Mouse (Mus musculus) megakaryocyte, adult 5-6 weeks (primary cell): ENCODE results near the gene Pla2g5. TPM values are rescaled to one million over a fixed set of nuclear protein-coding genes. Genes with fewer than 3 reads are reported as not detected.
A peak's percentile ranks its signal among the peaks of the same experiment; 100 is the strongest.
"Not testable (repeated sequence)": the region's sequence is repeated elsewhere in the genome, so short reads cannot be mapped to it uniquely, and the experiment has no call there.

ENCODE experiments used
- ATAC-seq: 2 replicates; pipeline ENCODE4 v1.8.0; 2016; ENCODE audit warnings: mild to moderate bottlenecking, inconsistent platforms; ENCODE audit not compliant: poor library complexity, severe bottlenecking
- total RNA-seq, 2 experiments: library from RNA; stranded (forward) in 1 of 2; stranded (reverse) in 1 of 2; fragments of 153-499, 151-499 nt in 1 of 2; fragments of 221-1000, 200-1000 nt in 1 of 2; gene quantifications; 2 replicates each; pipeline versions ENCODE4 v1.2.3 to v1.2.4; 2015 to 2017

The Pla2g5 gene
- total RNA-seq (2015) (not detected in 2 replicates), total RNA-seq (2017) (not detected in 2 replicates)

- ATAC-seq: peak; percentile 74
Observed at GRCm38 (mm10) chr4:138863344-138863998, at the start of gene Pla2g5. Pla2g5 (minus strand) TSS chr4:138863482.

DNA sequence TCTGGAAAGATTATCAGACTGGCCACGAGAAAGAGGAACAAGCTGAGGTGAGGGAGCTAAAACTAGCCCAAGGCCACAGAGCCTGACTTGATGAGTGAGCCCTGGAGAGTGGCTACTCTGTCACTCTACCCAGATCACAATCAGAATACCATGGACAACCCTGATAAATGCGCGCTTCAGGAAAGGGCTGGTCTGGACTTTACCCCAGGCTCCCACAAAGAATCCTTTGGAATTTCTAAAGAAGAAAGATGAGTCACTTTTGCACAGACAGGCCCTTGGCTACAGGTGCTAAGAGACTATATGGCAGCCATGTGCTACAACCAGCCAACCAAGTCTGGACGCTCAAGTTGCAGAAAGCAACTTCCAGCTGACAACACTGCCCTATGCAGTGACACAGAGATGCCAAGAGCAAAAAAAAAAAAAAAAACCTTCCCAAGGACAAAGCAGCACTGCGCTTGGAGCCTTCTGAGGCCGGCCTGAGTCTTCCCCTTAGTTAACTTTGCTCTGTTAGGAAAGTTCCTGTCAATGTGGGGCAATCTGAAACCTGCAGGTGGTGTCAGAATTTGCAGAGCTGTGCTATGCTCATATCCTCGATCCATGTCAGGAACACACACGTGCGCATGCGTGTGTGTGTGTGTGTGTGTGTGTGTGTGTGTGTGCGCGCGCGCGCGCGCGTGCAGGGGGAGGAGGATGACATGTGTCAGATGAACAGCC lies 42.5 kb upstream of the Pla2g5 start:
- ATAC-seq: peak; percentile 91

- ATAC-seq: no peak
Observed at GRCm38 (mm10) chr4:138899361-138899760, 36.1 kb upstream of the Pla2g5 start.

DNA sequence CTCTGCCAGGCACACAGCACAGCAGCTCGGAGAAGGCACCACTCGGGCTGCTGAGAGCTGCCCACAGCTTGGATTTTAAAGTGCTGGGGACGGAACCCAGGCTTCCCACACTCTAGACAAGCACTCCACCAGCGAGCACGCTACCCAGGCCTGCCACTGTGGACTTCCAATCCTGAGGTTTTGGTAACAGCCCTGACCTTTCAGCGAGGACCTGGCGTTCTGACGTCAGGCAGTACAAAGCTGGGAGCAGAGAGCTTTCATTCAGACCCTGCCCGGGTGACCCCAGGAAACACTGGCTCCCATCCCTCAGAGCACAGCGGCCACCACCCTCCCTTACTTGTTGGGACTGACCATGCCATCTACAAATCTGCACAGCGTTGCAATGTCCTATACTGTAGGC lies 30.5 kb upstream of the Pla2g5 start:
- not testable (repeated sequence) for ATAC-seq

- ATAC-seq: no peak
Observed at GRCm38 (mm10) chr4:138892655-138893054, 29.4 kb upstream of the Pla2g5 start.

DNA sequence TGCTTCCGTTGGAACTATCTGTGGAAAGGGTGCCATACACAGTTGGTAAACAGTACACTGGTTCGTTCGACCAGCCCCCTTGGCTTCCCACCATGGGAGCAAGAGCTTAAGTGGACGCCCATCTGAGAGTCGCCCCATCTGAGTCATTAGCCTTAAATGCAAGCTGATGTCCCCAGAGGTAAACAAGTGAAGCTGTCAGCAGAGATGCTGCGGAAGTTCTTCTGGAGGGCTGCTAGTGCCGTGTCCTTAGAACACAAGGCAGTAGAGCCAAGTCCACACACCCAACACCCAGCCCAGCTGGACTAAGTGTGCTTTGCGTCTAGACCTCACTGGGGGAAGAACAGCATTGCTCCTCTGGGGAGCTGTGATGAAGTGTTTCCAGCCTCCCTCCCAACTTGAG lies 26.4 kb upstream of the Pla2g5 start:
- no peak for ATAC-seq

- no peak for ATAC-seq
Observed at GRCm38 (mm10) chr4:138889165-138889564, 25.9 kb upstream of the Pla2g5 start.

DNA sequence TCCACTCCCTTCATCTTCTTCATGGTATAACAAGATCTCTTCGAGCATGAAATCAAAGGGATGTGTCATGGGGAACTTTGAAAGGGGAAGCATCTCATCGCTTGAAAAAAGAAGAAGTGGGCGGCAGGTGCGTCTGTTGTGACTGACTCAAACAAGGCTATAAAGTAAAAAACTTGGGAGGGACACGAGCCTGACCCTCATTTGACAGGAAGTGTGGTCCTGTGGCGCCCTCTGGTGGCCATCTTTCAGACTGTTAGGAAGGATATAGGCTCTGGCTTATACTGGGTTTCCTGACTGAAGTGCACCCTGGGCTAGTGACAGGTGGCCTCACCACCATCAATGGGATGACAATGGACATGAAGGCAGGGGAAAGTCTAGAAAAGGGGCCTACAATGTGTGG lies 21.0 kb upstream of the Pla2g5 start:
- ATAC-seq: peak; percentile 93

DNA sequence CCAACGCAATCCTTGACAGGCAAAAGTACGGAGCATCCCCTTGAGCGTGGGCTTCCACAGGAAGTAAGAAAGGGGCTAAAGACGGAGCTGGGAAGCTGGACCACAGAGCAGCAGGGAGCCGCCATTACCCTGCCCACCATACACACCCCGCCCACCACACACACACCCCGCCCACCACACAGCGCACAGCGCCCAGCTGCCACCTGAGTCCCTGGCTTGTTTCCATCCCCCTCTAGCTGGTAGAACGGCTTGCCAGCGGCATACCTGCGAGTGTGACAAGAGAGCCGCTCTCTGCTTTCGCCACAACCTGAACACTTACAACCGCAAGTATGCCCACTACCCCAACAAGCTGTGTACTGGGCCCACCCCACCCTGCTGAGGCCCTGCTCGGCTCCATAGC lies 18.9 kb upstream of the Pla2g5 start:
- ATAC-seq: no peak

GRCm38 (mm10) chr4:138880811-138881584 lies 17.7 kb upstream of the Pla2g5 start:
- no peak for ATAC-seq

DNA sequence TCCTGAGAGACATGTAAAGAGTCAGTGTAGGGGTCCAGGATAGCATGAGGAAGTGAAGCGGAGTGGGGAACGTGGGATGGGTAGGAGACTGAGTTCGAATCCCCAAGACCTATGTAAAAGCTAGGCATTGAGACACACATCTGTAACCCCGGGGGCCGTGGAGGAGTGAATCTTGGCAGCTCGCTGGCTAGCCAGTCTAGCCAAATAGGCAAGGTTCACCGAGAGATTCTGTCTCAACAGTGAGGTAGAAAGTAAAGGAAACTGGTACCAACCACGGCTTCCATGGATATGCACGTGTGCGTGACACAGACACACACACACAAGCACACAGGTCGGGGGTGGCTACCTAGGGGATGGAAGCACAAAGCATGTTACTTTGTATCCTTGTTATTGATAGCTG lies 16.5 kb upstream of the Pla2g5 start:
- ATAC-seq: no peak

DNA sequence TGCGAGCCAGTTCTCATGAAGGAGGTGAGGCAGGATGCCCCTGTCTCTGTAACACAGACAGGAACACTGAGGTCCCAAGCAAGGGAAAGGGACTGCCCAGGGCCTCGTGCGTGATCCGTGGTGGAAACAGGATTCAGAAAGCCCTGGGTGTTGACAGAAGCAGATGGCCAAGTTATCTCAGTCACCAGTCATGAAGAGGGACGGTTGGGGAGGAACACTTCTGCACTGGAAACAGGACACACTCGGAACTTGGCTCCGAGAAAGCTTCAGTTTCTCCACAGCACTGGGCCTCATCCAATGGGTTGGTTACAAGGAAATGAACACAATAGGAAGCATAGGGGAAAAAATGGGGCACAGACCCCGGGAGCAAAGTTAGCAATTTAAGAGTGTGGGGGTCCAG lies 15.5 kb upstream of the Pla2g5 start:
- no peak for ATAC-seq

DNA sequence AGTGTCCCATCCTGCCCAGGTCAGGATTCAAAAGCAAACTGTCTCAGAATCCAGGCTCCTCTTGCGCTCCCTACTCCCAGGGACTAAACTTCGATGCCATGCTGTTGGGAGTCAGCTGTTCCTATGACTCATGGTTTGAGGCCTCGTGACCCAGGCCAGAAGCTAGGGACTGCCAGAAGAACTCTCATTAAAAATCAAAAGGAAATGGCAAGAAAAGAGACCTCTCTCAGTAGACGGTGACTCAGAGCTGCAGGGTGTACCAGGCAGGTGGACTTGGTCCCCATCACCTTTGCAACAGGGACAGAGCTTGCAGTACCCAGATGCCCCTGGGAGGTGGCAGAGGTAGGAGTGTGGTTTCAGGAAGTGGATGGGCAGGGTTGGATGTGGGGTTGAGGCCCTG lies 14.4 kb upstream of the Pla2g5 start, which contains the start of gene Pla2g2e:
Gene Pla2g2e, plus strand, starts transcription at position 212 of the 400 bp plus-strand sequence.
- no peak for ATAC-seq

DNA sequence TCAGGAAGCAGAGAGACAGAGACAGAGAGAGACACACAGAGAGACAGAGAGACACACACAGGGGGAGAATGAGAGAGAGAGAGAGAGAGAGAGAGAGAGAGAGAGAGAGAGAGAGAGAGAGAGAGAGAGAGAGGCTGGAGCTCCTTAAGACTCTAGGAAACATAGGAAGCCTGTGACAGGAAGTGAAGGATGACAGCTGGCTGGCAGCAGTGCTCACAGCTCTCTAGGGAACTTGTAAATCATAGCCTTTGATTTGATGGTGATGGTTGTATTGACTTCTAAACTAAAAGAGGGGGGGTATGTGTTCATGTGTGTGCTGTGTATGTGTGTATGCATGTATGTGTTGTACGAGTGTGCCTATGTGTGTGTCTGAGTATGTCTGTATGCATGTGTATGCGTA lies 12.7 kb upstream of the Pla2g5 start:
- no peak for ATAC-seq

GRCm38 (mm10) chr4:138875275-138875674 lies 12.0 kb upstream of the Pla2g5 start:
- not testable (repeated sequence) for ATAC-seq

DNA sequence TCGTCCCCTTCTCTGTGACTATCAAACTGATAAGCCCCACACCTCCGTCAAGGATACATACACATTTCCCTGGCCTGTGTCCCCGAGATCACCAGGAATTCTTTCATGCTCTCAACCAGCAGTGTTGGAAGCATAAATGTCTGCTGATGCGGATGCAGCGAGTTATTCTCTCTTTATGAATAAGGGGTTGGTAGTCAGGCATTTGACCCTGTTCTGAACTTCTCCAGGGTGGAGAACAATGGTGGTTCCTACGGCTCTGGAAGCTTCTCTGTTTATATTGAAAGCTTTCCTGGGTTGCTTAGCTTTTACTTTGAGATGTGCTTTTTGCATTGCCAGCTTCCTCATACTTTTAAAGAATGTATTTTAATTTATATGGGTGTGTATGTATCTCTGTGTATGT lies 10.6 kb upstream of the Pla2g5 start, which contains the start of gene Gm13030:
Gene Gm13030, minus strand, starts transcription at position 101 of the 400 bp plus-strand sequence.
- no peak for ATAC-seq

DNA sequence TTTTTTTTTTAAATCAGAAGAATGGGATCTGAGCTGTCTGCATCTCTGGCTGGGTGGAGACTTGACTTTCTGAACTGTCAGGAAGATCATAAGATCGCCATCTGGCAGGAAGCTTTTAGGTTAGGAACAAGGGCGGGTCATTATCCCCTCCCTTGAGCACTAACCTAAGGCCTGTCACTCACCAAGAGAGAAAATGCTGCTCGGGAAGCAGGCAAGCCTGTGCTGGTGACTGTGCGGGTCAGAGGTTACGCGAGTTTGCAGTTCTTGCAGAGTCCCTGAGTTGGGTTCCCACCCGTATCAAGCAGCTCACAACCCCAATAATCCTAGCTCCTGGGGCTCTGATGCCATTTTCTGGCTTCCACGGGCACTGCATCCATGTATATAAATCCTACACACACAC lies 5.4 kb upstream of the Pla2g5 start:
- ATAC-seq: no peak

DNA sequence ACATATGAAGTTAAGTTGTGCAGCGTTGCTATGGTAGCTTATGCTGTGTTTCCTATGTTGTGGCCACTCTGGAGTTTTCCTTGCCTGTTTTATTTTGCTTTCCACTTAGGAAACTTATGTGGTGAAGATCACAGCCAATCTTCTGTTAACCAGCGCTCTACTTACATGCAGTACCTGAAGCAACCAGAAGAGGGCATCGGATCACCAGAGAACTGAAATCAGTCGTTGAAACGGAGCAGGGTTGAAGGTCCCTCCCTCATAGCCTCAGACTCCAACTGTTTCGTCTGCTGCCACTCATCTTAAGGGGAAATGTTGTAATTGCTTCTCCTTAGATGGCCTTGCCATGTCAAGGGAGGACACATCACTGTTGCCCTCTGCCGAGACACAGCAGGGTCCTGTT lies 3.1 kb upstream of the Pla2g5 start:
- peak; percentile 93 for ATAC-seq

DNA sequence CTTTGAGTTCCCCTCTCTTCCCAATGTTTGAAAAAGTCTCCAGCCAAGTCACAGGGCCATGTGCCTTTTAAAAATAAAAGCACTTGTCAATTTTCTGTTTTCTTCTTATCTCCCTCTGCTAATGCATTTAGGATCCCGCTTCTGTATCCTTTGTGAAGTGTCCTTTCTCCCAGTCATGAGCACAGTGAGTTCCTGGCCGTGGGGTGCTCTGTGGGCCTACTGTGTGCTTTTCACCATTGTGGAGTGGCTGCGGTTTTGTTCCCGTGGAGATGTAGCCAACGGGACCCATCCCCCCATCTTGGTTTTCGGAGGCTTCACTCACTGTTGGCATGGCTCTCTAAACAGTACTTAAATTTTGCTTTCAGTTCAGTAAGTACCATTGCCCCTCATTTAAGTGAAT lies 2.7 kb upstream of the Pla2g5 start:
- ATAC-seq: no peak

DNA sequence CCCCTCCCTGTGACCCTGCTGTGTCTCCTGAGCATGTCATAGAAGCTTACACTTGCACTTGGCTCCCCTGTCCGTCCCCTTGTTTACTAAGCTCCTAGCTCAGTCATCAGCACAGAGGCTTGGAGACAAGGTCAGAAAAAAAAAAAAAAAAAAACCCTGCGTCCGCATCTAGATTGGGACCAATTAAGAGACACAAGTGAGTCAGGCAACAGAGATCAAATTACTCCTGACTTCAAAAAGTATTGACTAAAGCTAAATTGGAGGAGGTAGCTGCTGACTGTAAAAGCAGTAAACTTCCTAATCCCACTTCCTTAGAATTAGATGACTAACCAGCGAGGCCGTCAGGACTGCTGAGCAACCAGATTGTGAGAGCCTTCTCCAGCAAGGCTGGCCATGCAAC lies 1.8 kb upstream of the Pla2g5 start:
- no peak for ATAC-seq

DNA sequence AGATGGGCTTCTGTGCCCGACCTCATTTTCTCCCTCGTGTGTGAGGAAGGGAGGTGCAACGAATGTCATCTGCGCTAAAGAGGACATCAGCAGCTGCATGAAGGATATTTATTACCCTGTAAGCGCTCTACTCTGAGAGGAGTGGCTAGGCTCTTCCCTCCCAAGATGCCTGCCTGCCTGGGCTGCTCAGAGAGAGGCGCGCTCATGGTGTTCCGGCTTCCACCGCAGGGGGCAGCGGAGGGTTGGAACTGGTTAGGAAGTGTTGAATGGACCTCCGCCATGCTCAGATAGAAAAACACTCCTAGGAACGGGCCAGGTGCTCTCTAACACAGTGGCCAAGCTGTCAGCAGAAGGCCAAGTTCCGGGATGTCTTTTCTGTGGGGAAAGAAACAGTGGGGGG lies 3.6 kb downstream of the Pla2g5 start:
- peak; percentile 57 for ATAC-seq

GRCm38 (mm10) chr4:138859245-138859644 lies 4.0 kb downstream of the Pla2g5 start:
- ATAC-seq: no peak
